Mouse (Mus musculus): ENCODE measurements around the gene Atp12a.
A peak's percentile ranks its signal among the peaks of the same experiment; 100 is the strongest.

DNA sequence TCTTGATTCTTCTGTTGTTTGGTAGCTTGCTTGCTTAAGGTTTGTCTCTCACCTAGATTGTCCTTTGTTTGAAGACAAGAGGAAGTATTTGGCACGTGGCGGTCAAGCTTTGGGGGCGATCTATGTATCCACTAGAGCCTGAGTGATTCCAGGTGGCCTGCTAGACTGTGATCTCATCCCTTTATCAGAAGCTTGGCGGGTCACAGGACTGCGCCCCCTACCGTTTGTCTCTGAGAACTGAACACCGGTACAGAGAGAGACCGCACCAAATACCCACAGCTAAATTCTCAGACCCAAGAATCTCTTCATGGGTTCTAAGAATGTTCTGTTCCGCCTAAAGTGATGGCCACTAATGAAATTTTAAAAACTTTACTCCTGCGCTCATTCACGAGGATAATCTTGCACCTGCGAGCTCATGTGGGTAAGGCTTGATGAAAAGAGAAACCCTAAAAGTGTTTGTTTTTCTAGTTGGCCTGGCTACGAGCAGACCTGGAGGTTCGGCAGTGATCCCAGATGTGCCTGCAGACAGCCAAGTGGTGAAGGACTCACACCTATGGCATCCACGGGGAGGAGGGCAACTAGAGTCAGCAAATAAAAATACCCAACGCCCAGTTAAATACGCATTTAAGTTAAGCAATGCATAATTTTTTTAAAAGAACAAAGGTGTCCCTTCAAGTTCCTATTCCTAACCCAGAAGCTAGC lies 12.8 kb upstream of the Atp12a start:
- TF ChIP-seq POLR2A (IDR thresholded peaks at IDR 0.05; ENCODE audit: low read depth, low read length) (no peak), CTCF (IDR thresholded peaks at IDR 0.05; ENCODE audit: extremely low read depth, insufficient read depth, insufficient read length, insufficient replicate concordance) (peak; percentile 41; the same call in 1 of the 2 replicates)
